26 mouse cellular contexts compared by ENCODE assay signal in the genomic region with DNA sequence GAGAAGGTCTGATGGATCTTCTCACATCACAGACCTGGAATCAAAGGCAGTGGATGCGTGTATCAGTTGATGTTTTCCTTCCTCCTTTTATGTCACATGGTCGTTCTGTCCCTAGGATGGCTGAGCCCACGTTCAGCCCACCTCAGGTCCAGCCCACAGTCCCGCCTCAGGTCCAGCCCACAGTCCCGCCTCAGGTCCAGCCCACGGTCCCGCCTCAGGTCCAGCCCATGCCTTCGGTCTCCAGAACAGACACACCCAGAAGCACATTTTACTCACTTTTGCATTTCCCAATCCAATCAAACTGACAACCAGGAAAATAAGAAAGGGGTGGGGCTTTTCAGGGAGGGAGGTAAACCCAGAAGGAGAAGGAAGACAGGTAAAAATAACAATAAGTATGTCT. TPM values are rescaled to one million over a fixed set of nuclear protein-coding genes. Genes with fewer than 3 reads are reported as not detected.
DNase-seq lines count a peak whose midpoint lies in the region; ATAC-seq and TF ChIP-seq lines count a peak whose summit lies in the region.
"Had no signal": no experiment of that assay in that cellular context is flagged by ENCODE, and none has a peak within 500 bp of the region (broad histone marks: within the 10 kb centered on the region; RNA-seq: fewer than 3 reads in every experiment).

No protein-coding gene starts in this region.

- DNase-seq in cerebellum, adult 8-10 months, result no peak
- no peak for DNase-seq in right cerebral cortex, postnatal 10 days (ENCODE audit: low spot score in 2 of 2)
- no peak for DNase-seq in urinary bladder, postnatal 36 days (ENCODE audit: low spot score in 2 of 2)
- DNase-seq: adrenal gland, postnatal 10 days; adrenal gland, postnatal 36 days; B cell, adult 2 months; cerebellum, adult 18-20 months; cerebellum, adult 9-11 months; cerebellum, postnatal 25 days; gastrocnemius, postnatal 10 days; heart, adult 18-20 months; heart, postnatal 10 days; heart, postnatal 36 days had no signal

- 0 out of 2 replicates have a peak, but pooled peaks have one; percentile 36 for ATAC-seq in intestine, postnatal 0 days
- no peak; the same call in 1 of the 2 replicates for ATAC-seq in intestine, embryonic 16.5 days
- peak; percentile 32 for ATAC-seq in granulocyte monocyte progenitor cell, adult 5-6 weeks (replicated peaks; ENCODE audit: poor library complexity, severe bottlenecking)
- ATAC-seq in stomach, embryonic 16.5 days (ENCODE audit: insufficient read depth, low FRiP score), result peak; percentile 54; the same call in 1 of the 2 replicates
- ATAC-seq: forebrain, embryonic 14.5 days; hindbrain, embryonic 16.5 days had no signal

- H3K27ac ChIP-seq in intestine, postnatal 0 days (ENCODE audit: low read depth, low read length), result no peak overlapping the region
- no peak overlapping the region for H3K27ac ChIP-seq in intestine, embryonic 16.5 days (ENCODE audit: low read length)
- no peak overlapping the region for H3K27ac ChIP-seq in stomach, embryonic 16.5 days (ENCODE audit: low read length)
- H3K27ac ChIP-seq: embryonic facial prominence, embryonic 12.5 days; embryonic facial prominence, embryonic 15.5 days; heart, embryonic 15.5 days; hindbrain, embryonic 10.5 days; hindbrain, embryonic 13.5 days had no signal

- no peaks in the 10 kb centered on the region for H3K27me3 ChIP-seq in intestine, postnatal 0 days (replicated peaks; ENCODE audit: control insufficient read depth, insufficient read depth, low read length)
- H3K27me3 ChIP-seq in intestine, embryonic 16.5 days (replicated peaks; ENCODE audit: control insufficient read depth, insufficient read depth, low read length), result no peaks in the 10 kb centered on the region
- no peaks in the 10 kb centered on the region for H3K27me3 ChIP-seq in stomach, embryonic 16.5 days (ENCODE audit: control insufficient read depth, insufficient read depth, low read length)
- H3K27me3 ChIP-seq: embryonic facial prominence, embryonic 15.5 days; heart, embryonic 15.5 days had no signal

- H3K9me3 ChIP-seq in intestine, postnatal 0 days (ENCODE audit: control insufficient read depth), result no peaks in the 10 kb centered on the region
- no peaks in the 10 kb centered on the region for H3K9me3 ChIP-seq in intestine, embryonic 16.5 days (ENCODE audit: control insufficient read depth, low read length)
- H3K9me3 ChIP-seq in stomach, embryonic 16.5 days (replicated peaks; ENCODE audit: control insufficient read depth, low read length), result no peaks in the 10 kb centered on the region
- H3K9me3 ChIP-seq: embryonic facial prominence, embryonic 12.5 days; embryonic facial prominence, embryonic 15.5 days; heart, embryonic 12.5 days; heart, embryonic 15.5 days; hindbrain, embryonic 10.5 days; hindbrain, embryonic 13.5 days had no signal

- TF ChIP-seq CTCF in intestine, postnatal 0 days (IDR thresholded peaks at IDR 0.05; ENCODE audit: low read depth), result no peak

- no peaks in the 10 kb centered on the region for H3K4me1 ChIP-seq in intestine, postnatal 0 days (replicated peaks; ENCODE audit: control insufficient read depth, insufficient read depth, low read length)
- no peaks in the 10 kb centered on the region for H3K4me1 ChIP-seq in intestine, embryonic 16.5 days (ENCODE audit: control insufficient read depth, insufficient read depth, low read length)
- no peaks in the 10 kb centered on the region for H3K4me1 ChIP-seq in stomach, embryonic 16.5 days (ENCODE audit: control insufficient read depth, insufficient read depth, low read length)
- H3K4me1 ChIP-seq: embryonic facial prominence, embryonic 12.5 days; embryonic facial prominence, embryonic 15.5 days had no signal

- no peak overlapping the region for H3K9ac ChIP-seq in intestine, postnatal 0 days (ENCODE audit: low read depth, low read length)
- no peak overlapping the region for H3K9ac ChIP-seq in intestine, embryonic 16.5 days (ENCODE audit: low read depth, low read length)
- no peak overlapping the region for H3K9ac ChIP-seq in stomach, embryonic 16.5 days (ENCODE audit: low read length)
- H3K9ac ChIP-seq: embryonic facial prominence, embryonic 12.5 days; embryonic facial prominence, embryonic 15.5 days; heart, embryonic 12.5 days; heart, embryonic 15.5 days; hindbrain, embryonic 13.5 days had no signal

- 57% methylated on average over 8 of the region's 8 CpGs for WGBS in intestine, postnatal 0 days
- WGBS in intestine, embryonic 16.5 days, result 57% methylated on average over 8 of the region's 8 CpGs
- WGBS in stomach, embryonic 16.5 days, result 71% methylated on average over 8 of the region's 8 CpGs

- no peak overlapping the region for H3K4me2 ChIP-seq in intestine, postnatal 0 days (replicated peaks; ENCODE audit: low read depth)
- H3K4me2 ChIP-seq in intestine, embryonic 16.5 days (ENCODE audit: low read depth, low read length), result no peak overlapping the region
- no peak overlapping the region for H3K4me2 ChIP-seq in stomach, embryonic 16.5 days (ENCODE audit: low read depth, low read length)
- H3K4me2 ChIP-seq: embryonic facial prominence, embryonic 12.5 days; embryonic facial prominence, embryonic 15.5 days; heart, embryonic 12.5 days; heart, embryonic 15.5 days; hindbrain, embryonic 13.5 days had no signal

- no peak overlapping the region for H3K4me3 ChIP-seq in intestine, postnatal 0 days (ENCODE audit: low read depth, low read length)
- no peak overlapping the region for H3K4me3 ChIP-seq in intestine, embryonic 16.5 days (ENCODE audit: low read length)
- no peak overlapping the region for H3K4me3 ChIP-seq in stomach, embryonic 16.5 days (replicated peaks; ENCODE audit: low read length)
- H3K4me3 ChIP-seq: embryonic facial prominence, embryonic 12.5 days; embryonic facial prominence, embryonic 15.5 days; heart, embryonic 12.5 days; heart, embryonic 15.5 days; hindbrain, embryonic 10.5 days; hindbrain, embryonic 13.5 days had no signal

- H3K36me3 ChIP-seq in intestine, postnatal 0 days (ENCODE audit: control insufficient read depth, insufficient read depth), result no peaks in the 10 kb centered on the region
- no peaks in the 10 kb centered on the region for H3K36me3 ChIP-seq in intestine, embryonic 16.5 days (ENCODE audit: control insufficient read depth, insufficient read depth, low read length)
- H3K36me3 ChIP-seq in stomach, embryonic 16.5 days (ENCODE audit: control insufficient read depth, insufficient read depth, low read length), result no peaks in the 10 kb centered on the region
- H3K36me3 ChIP-seq: embryonic facial prominence, embryonic 12.5 days; embryonic facial prominence, embryonic 15.5 days; heart, embryonic 12.5 days; heart, embryonic 15.5 days; hindbrain, embryonic 10.5 days; hindbrain, embryonic 13.5 days had no signal

RNA-seq across cellular contexts. Expression of gene Mctp2, which starts 5.2 kb away (rescaled TPM):
- polyA plus RNA-seq in intestine, postnatal 0 days (2015; fragmentation: Nextera tagmentation; extraction: Ambion mirVana), result 0.85 and 0.89 TPM in 2 replicates
- polyA plus RNA-seq in intestine, embryonic 16.5 days (2015; fragmentation: Nextera tagmentation; extraction: Ambion mirVana), result 1.7 and 1.8 TPM in 2 replicates
- 1.7 and 3.6 TPM in 2 replicates for total RNA-seq in granulocyte monocyte progenitor cell, adult 5-6 weeks (2014; fragmentation: Nextera tagmentation)
- 0.69 and 1.3 TPM in 2 replicates for total RNA-seq in granulocyte monocyte progenitor cell, adult 5-6 weeks (2017)
- 3.1 and 3.4 TPM in 2 replicates for polyA plus RNA-seq in stomach, embryonic 16.5 days (2015; fragmentation: Nextera tagmentation; extraction: Ambion mirVana)
- total RNA-seq: MEL had no signal
